Mouse (Mus musculus) kidney, postnatal 0 days (tissue): ENCODE data around the gene Nsd1. TPM values are rescaled to one million over a fixed set of nuclear protein-coding genes. Genes with fewer than 3 reads are reported as not detected.

Source experiments
- ATAC-seq: fragments of 200-750 bp; cut with Nextera tagmentation; replicated peaks from 2 replicates; pipeline ENCODE4 v1.8.0; 2017; ENCODE audit warnings: low read depth, moderate number of reproducible peaks, moderate TSS enrichment, moderate library complexity; ENCODE audit not compliant: low FRiP score
- DNase-seq: peaks from one replicate; pipeline ENCODE4 v3.0.0-alpha.2; 2016; ENCODE audit warnings: low spot score
- H3K27ac ChIP-seq: fragments of 300-500 bp; sonication (generic); 2 replicates; pipeline ENCODE4 v1.5.1; 2014; ENCODE audit warnings: mild to moderate bottlenecking
- H3K27me3 ChIP-seq: fragments of 300-500 bp; sonication (generic); 2 replicates; pipeline ENCODE4 v1.6.1; 2014; ENCODE audit warnings: low read length, mixed read lengths; ENCODE audit not compliant: insufficient read depth
- H3K36me3 ChIP-seq: fragments of 300-500 bp; sonication (generic); 2 replicates; pipeline ENCODE4 v1.6.1; 2014; ENCODE audit warnings: low read length, mixed read lengths; ENCODE audit not compliant: insufficient read depth
- H3K4me1 ChIP-seq: fragments of 300-500 bp; sonication (generic); replicated peaks from 2 replicates; pipeline ENCODE4 v1.6.1; 2014; ENCODE audit warnings: antibody characterized with exemption, low read length, mixed read lengths; ENCODE audit not compliant: insufficient read depth
- H3K4me2 ChIP-seq: fragments of 300-500 bp; sonication (generic); 2 replicates; pipeline ENCODE4 v1.6.1; 2014; ENCODE audit warnings: mild to moderate bottlenecking, low read length, moderate library complexity, mixed read lengths
- H3K4me3 ChIP-seq: fragments of 300-500 bp; sonication (generic); replicated peaks from 2 replicates; pipeline ENCODE4 v1.5.1; 2014; ENCODE audit warnings: low read depth, low read length
- H3K9ac ChIP-seq: fragments of 300-500 bp; sonication (generic); 2 replicates; pipeline ENCODE4 v1.6.1; 2014; ENCODE audit warnings: low read depth, low read length
- H3K9me3 ChIP-seq: fragments of 300-500 bp; sonication (generic); replicated peaks from 2 replicates; pipeline ENCODE4 v1.6.1; 2016; ENCODE audit warnings: low read length, inconsistent platforms, mixed read lengths
- CTCF ChIP-seq: IDR thresholded peaks from 2 replicates; pipeline ENCODE4 v1.5.1; 2016; ENCODE audit warnings: antibody characterized with exemption, low read depth, mild to moderate bottlenecking, moderate library complexity
- WGBS: fragments of 180-500 bp; shearing (Covaris S2); extraction: QIAGEN DNeasy Blood & Tissue Kit; methylation state at CpG from one replicate; pipeline ENCODE4 v1.1.7; 2014; 5-methylcytosine and 5-hydroxymethylcytosine counted together
- polyA plus RNA-seq: library from polyadenylated mRNA; unstranded; fragments of >200 nt; fragmentation: Nextera tagmentation; extraction: Ambion mirVana; gene quantifications from 2 replicates; pipeline ENCODE4 v1.2.1, GENCODE M21; 2015

The Nsd1 gene
- polyA plus RNA-seq, 1 experiment from 2014 or later, result 52.5 TPM

GRCm38 (mm10) chr13:55205448-55206205 is 4.0 kb upstream of the Nsd1 start:
- no peak for TF ChIP-seq CTCF
- Histone ChIP-seq H3K9ac (no peak overlapping the region), H3K4me1 (peaks cover 7% of the 10 kb centered on the region; the same call in 1 of the 2 replicates), H3K36me3 (no peaks in the 10 kb centered on the region), H3K4me3 (no peak overlapping the region), H3K27me3 (no peaks in the 10 kb centered on the region), H3K9me3 (no peaks in the 10 kb centered on the region), H3K4me2 (no peak overlapping the region), H3K27ac (no peak overlapping the region)
- WGBS, result 87% methylated on average over 6 of the region's 6 CpGs
- DNase-seq, result no peak
- ATAC-seq, result no peak

- Histone ChIP-seq H3K4me2 (no peak overlapping the region), H3K27ac (0 out of 2 replicates have a peak overlapping the region, but pooled peaks have one; percentile 21), H3K36me3 (no peaks in the 10 kb centered on the region), H3K27me3 (no peaks in the 10 kb centered on the region), H3K9ac (no peak overlapping the region), H3K4me3 (no peak overlapping the region), H3K9me3 (no peaks in the 10 kb centered on the region), H3K4me1 (peaks cover 16% of the 10 kb centered on the region)
- WGBS, result 74% methylated on average over 13 of the region's 13 CpGs
- DNase-seq (peak; percentile 21), ATAC-seq (no peak)
- TF ChIP-seq CTCF, result peak; percentile 29; the same call in 1 of the 2 replicates
Measured at GRCm38 (mm10) chr13:55208837-55209648, 539 bp upstream of the Nsd1 start.

- peak overlapping the region; percentile 75 for H3K4me2 ChIP-seq
- peak; percentile 83 for DNase-seq
- H3K4me3 ChIP-seq, result peak overlapping the region; percentile 68
- peak overlapping the region; percentile 98 for H3K27ac ChIP-seq
- H3K27me3 ChIP-seq, result no peaks in the 10 kb centered on the region
- TF ChIP-seq CTCF, result peak; percentile 17; the same call in 1 of the 2 replicates
- ATAC-seq, result peak; percentile 42
- H3K36me3 ChIP-seq, result no peaks in the 10 kb centered on the region
- H3K9me3 ChIP-seq, result no peaks in the 10 kb centered on the region
- peaks cover 16% of the 10 kb centered on the region for H3K4me1 ChIP-seq
- 3% methylated on average over 56 of the region's 77 CpGs for whole genome bisulfite sequencing
- peak overlapping the region; percentile 92 for H3K9ac ChIP-seq
Measured at GRCm38 (mm10) chr13:55210193-55210970, 800 bp downstream of the Nsd1 start.

GRCm38 (mm10) chr13:55210971-55211220 is 1.3 kb downstream of the Nsd1 start:
- no peaks in the 10 kb centered on the region for H3K36me3 ChIP-seq

GRCm38 (mm10) chr13:55211221-55212010 is 1.8 kb downstream of the Nsd1 start:
- 5% methylated on average over 45 of the region's 93 CpGs for WGBS
- Histone ChIP-seq H3K9me3 (no peaks in the 10 kb centered on the region), H3K27ac (peak overlapping the region; percentile 98), H3K4me2 (peak overlapping the region; percentile 75), H3K9ac (peak overlapping the region; percentile 92), H3K27me3 (no peaks in the 10 kb centered on the region), H3K36me3 (no peaks in the 10 kb centered on the region), H3K4me3 (peak overlapping the region; percentile 68), H3K4me1 (peaks cover 24% of the 10 kb centered on the region)
- TF ChIP-seq CTCF, result no peak
- ATAC-seq (peak; percentile 81), DNase-seq (peak; percentile 94)

More at GRCm38 (mm10) chr13:55210971-55211220, 1.3 kb downstream of the Nsd1 start:
- DNase-seq (peak; percentile 75), ATAC-seq (peak; percentile 71)
- Histone ChIP-seq H3K4me3 (peak overlapping the region; percentile 68), H3K9ac (peak overlapping the region; percentile 92), H3K27ac (peak overlapping the region; percentile 98), H3K4me1 (peaks cover 19% of the 10 kb centered on the region), H3K4me2 (peak overlapping the region; percentile 75), H3K27me3 (no peaks in the 10 kb centered on the region), H3K9me3 (no peaks in the 10 kb centered on the region)
- TF ChIP-seq CTCF, result no peak
- WGBS, result 3% methylated on average over 17 of the region's 17 CpGs
